Mouse (Mus musculus) MEL (cell line): ENCODE data around the gene Hexim2. TPM values are rescaled to one million over a fixed set of nuclear protein-coding genes. Genes with fewer than 3 reads are reported as not detected.
A peak's percentile ranks its signal among the peaks of the same experiment; 100 is the strongest.

ENCODE experiments used
- DNase-seq: peaks from one replicate; pipeline ENCODE4 v3.0.0; 2011; ENCODE audit warnings: low read depth, low spot score
- H3K27ac ChIP-seq: 2 replicates; pipeline ENCODE4 v1.5.1; 2012; ENCODE audit warnings: low read depth, mild to moderate bottlenecking, control low read depth, low read length, moderate library complexity; ENCODE audit not compliant: control insufficient read depth
- H3K27me3 ChIP-seq, 2 experiments: fragments of 150-350 bp in 1 of 2; sonication (generic) in 1 of 2; 2 replicates each; pipeline ENCODE4 v1.6.1; 2012; ENCODE audit warnings: low read length in 2 of 2, mild to moderate bottlenecking in 2 of 2, improper control_type of control experiment in 1 of 2, moderate library complexity in 1 of 2; ENCODE audit not compliant: insufficient read depth in 2 of 2, control insufficient read depth in 1 of 2
- H3K36me3 ChIP-seq, 2 experiments: 2 replicates each; pipeline ENCODE4 v1.6.1; 2012 to 2014; ENCODE audit warnings: low read length in 2 of 2, improper control_type of control experiment in 1 of 2, inconsistent platforms in 1 of 2, mild to moderate bottlenecking in 1 of 2; ENCODE audit not compliant: insufficient read depth in 2 of 2, control insufficient read depth in 1 of 2
- H3K4me1 ChIP-seq, 2 experiments: fragments of 150-350 bp in 1 of 2; sonication (generic) in 1 of 2; 2 replicates each; pipeline ENCODE4 v1.6.1; 2012; ENCODE audit warnings: low read length in 2 of 2, improper control_type of control experiment in 1 of 2, mild to moderate bottlenecking in 1 of 2; ENCODE audit not compliant: insufficient read depth in 2 of 2, control insufficient read depth in 1 of 2
- H3K4me3 ChIP-seq, 2 experiments: fragments of 150-350 bp in 1 of 2; sonication (generic) in 1 of 2; 2 replicates each; pipeline ENCODE4 v1.5.1; 2012; ENCODE audit warnings: low read depth in 2 of 2, low read length in 2 of 2, mild to moderate bottlenecking in 2 of 2, moderate library complexity in 2 of 2, control low read depth in 1 of 2, improper control_type of control experiment in 1 of 2; ENCODE audit not compliant: control insufficient read depth in 1 of 2, insufficient read depth in 1 of 2
- H3K79me2 ChIP-seq: 2 replicates; pipeline ENCODE4 v1.6.1; 2012; ENCODE audit warnings: mild to moderate bottlenecking, low read length, moderate library complexity; ENCODE audit not compliant: control insufficient read depth, poor library complexity, insufficient read depth
- H3K9ac ChIP-seq: 2 replicates; pipeline ENCODE4 v1.6.1; 2012; ENCODE audit warnings: low read depth, mild to moderate bottlenecking, control low read depth, low read length, moderate library complexity; ENCODE audit not compliant: control insufficient read depth, poor library complexity, severe bottlenecking
- H3K9me3 ChIP-seq: fragments of 150-350 bp; sonication (generic); replicated peaks from 2 replicates; pipeline ENCODE4 v1.6.1; 2012; ENCODE audit warnings: mild to moderate bottlenecking, low read length, improper control_type of control experiment, moderate library complexity; ENCODE audit not compliant: insufficient read depth
- CHD1 ChIP-seq: IDR thresholded peaks from 2 replicates; pipeline ENCODE4 v1.6.1; 2012; ENCODE audit warnings: low read depth, mild to moderate bottlenecking, inconsistent platforms, low read length, improper control_type of control experiment
- CHD2 ChIP-seq: IDR thresholded peaks from 2 replicates; pipeline ENCODE4 v1.6.1; 2011; ENCODE audit warnings: low read length, improper control_type of control experiment
- ELF1 ChIP-seq: IDR thresholded peaks from 2 replicates; pipeline ENCODE4 v1.6.1; 2014; ENCODE audit warnings: low read depth, mild to moderate bottlenecking, inconsistent platforms, low read length, improper control_type of control experiment, moderate library complexity
- EP300 ChIP-seq, 2 experiments: IDR thresholded peaks; 2 replicates each; pipeline ENCODE4 v1.6.1; 2011; ENCODE audit warnings: improper control_type of control experiment in 2 of 2, low read length in 2 of 2, low read depth in 1 of 2, mild to moderate bottlenecking in 1 of 2
- ETS1 ChIP-seq: IDR thresholded peaks from 2 replicates; pipeline ENCODE4 v1.6.1; 2012; ENCODE audit warnings: low read depth, mild to moderate bottlenecking, inconsistent platforms, low read length, improper control_type of control experiment, moderate library complexity
- GATA1 ChIP-seq: IDR thresholded peaks from 2 replicates; pipeline ENCODE4 v1.6.1; 2011; ENCODE audit warnings: low read depth, low read length, improper control_type of control experiment
- JUND ChIP-seq: IDR thresholded peaks from 2 replicates; pipeline ENCODE4 v1.6.1; 2011; ENCODE audit warnings: low read depth, mild to moderate bottlenecking, improper control_type of control experiment, low read length
- KAT2A ChIP-seq: conservative IDR thresholded peaks from 2 replicates; pipeline ENCODE4 v1.6.1; 2012; ENCODE audit warnings: low read depth, low read length, improper control_type of control experiment, inconsistent platforms
- MAZ ChIP-seq: IDR thresholded peaks from 2 replicates; pipeline ENCODE4 v1.6.1; 2012; ENCODE audit warnings: low read depth, mild to moderate bottlenecking, inconsistent platforms, low read length, improper control_type of control experiment
- MEF2A ChIP-seq: IDR thresholded peaks from 2 replicates; pipeline ENCODE4 v1.6.1; 2014; ENCODE audit warnings: low read depth, mild to moderate bottlenecking, inconsistent platforms, low read length, improper control_type of control experiment; ENCODE audit not compliant: poor library complexity, insufficient replicate concordance, severe bottlenecking; ENCODE audit errors: extremely low read depth
- MXI1 ChIP-seq: IDR thresholded peaks from 2 replicates; pipeline ENCODE4 v1.6.1; 2011; ENCODE audit warnings: mild to moderate bottlenecking, low read depth, low read length, improper control_type of control experiment
- MYB ChIP-seq: IDR thresholded peaks from 2 replicates; pipeline ENCODE4 v1.6.1; 2011; ENCODE audit warnings: mild to moderate bottlenecking, low read depth, low read length, improper control_type of control experiment
- NRF1 ChIP-seq: IDR thresholded peaks from 2 replicates; pipeline ENCODE4 v1.6.1; 2014; ENCODE audit warnings: low read depth, mild to moderate bottlenecking, inconsistent platforms, low read length, improper control_type of control experiment, moderate library complexity; ENCODE audit not compliant: poor library complexity, insufficient read depth, severe bottlenecking
- POLR2A ChIP-seq, 2 experiments: IDR thresholded peaks; 2 replicates each; pipeline ENCODE4 v1.6.1; 2011 to 2012; ENCODE audit warnings: low read length in 2 of 2, mild to moderate bottlenecking in 2 of 2, control low read depth in 1 of 2, improper control_type of control experiment in 1 of 2, low read depth in 1 of 2, moderate library complexity in 1 of 2; ENCODE audit not compliant: control insufficient read depth in 1 of 2, insufficient read depth in 1 of 2, poor library complexity in 1 of 2
- POLR2AphosphoS5 ChIP-seq: IDR thresholded peaks from 2 replicates; pipeline ENCODE4 v1.6.1; 2012; ENCODE audit warnings: low read depth, borderline replicate concordance, mild to moderate bottlenecking, inconsistent platforms, low read length, moderate library complexity, mixed read lengths
- RCOR1 ChIP-seq: IDR thresholded peaks from 2 replicates; pipeline ENCODE4 v1.6.1; 2012; ENCODE audit warnings: low read depth, mild to moderate bottlenecking, inconsistent platforms, low read length, improper control_type of control experiment
- SIN3A ChIP-seq: IDR thresholded peaks from 2 replicates; pipeline ENCODE4 v1.6.1; 2012; ENCODE audit warnings: low read length, improper control_type of control experiment, inconsistent platforms
- SMC3 ChIP-seq: IDR thresholded peaks from 2 replicates; pipeline ENCODE4 v1.6.1; 2011; ENCODE audit warnings: low read depth, low read length, improper control_type of control experiment
- TCF12 ChIP-seq: IDR thresholded peaks from 2 replicates; pipeline ENCODE4 v1.6.1; 2014; ENCODE audit warnings: low read depth, mild to moderate bottlenecking, inconsistent platforms, low read length, improper control_type of control experiment, moderate library complexity
- UBTF ChIP-seq: IDR thresholded peaks from 2 replicates; pipeline ENCODE4 v1.6.1; 2012; ENCODE audit warnings: low read depth, mild to moderate bottlenecking, inconsistent platforms, low read length, improper control_type of control experiment, moderate library complexity, borderline replicate concordance; ENCODE audit not compliant: insufficient read depth
- USF1 ChIP-seq: IDR thresholded peaks from 2 replicates; pipeline ENCODE4 v1.6.1; 2014; ENCODE audit warnings: low read depth, mild to moderate bottlenecking, inconsistent platforms, low read length, improper control_type of control experiment, moderate library complexity
- ZC3H11A ChIP-seq: IDR thresholded peaks from 2 replicates; pipeline ENCODE4 v1.6.1; 2012; ENCODE audit warnings: low read depth, mild to moderate bottlenecking, inconsistent platforms, low read length, improper control_type of control experiment
- ZKSCAN1 ChIP-seq: IDR thresholded peaks from 2 replicates; pipeline ENCODE4 v1.6.1; 2012; ENCODE audit warnings: low read depth, mild to moderate bottlenecking, inconsistent platforms, low read length, improper control_type of control experiment, moderate library complexity
- polyA plus RNA-seq, 2 experiments: library from polyadenylated mRNA; stranded (reverse) in 1 of 2; unstranded in 1 of 2; fragments of >175 nt in 1 of 2; fragments of >200 nt in 1 of 2; gene quantifications; 2 replicates each; pipeline versions ENCODE4 v1.2.1 to v1.2.4; 2012; ENCODE audit warnings: low replicate concordance in 2 of 2, low read depth in 1 of 2; ENCODE audit not compliant: insufficient read length in 2 of 2, insufficient read depth in 1 of 2, missing spikeins in 1 of 2
- total RNA-seq: library from RNA; depleted of rRNA; stranded (reverse); fragments of 300-350 nt; gene quantifications from 2 replicates; pipeline ENCODE4 v1.2.3, GENCODE M21; 2012

Hexim2 gene
- total and polyA plus RNA-seq, 3 experiments, result 12.3 to 12.5 TPM; not detected in 1

DNA sequence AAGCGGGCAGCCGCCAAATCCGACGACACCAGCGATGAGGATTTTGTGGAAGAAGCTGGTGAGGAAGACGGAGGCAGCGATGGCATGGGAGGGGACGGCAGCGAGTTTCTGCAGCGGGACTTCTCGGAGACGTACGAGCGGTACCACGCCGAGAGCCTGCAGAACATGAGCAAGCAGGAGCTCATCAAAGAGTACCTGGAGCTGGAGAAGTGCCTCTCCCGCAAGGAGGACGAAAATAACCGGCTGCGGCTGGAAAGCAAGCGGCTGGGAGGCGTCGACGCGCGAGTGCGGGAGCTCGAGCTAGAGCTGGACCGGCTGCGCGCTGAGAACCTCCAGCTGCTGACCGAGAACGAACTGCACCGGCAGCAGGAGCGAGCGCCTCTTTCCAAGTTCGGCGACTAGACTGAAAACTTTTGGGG lies 14.6 kb upstream of the Hexim2 start:
- H3K27me3 ChIP-seq, result no peaks in the 10 kb centered on the region
- H3K4me1 ChIP-seq, result peaks cover 7 to 8% of the 10 kb centered on the region in 2 experiments; a peak in 3 of 4 replicates
- no peaks in the 10 kb centered on the region for H3K9me3 ChIP-seq
- peak overlapping the region; percentile 49 to 69 for H3K4me3 ChIP-seq
- peak; percentile 80 for DNase-seq
- no peak overlapping the region for H3K27ac ChIP-seq
- TF ChIP-seq RCOR1 (no peak), ZC3H11A (no peak), SMC3 (no peak), ETS1 (0 out of 2 replicates have a peak, but pooled peaks have one; percentile 6), ELF1 (no peak), UBTF (0 out of 2 replicates have a peak, but pooled peaks have one; percentile 62), MYB (no peak), CHD2 (no peak), POLR2A (IDR thresholded peaks at IDR 0.05; ENCODE audit: control insufficient read depth in 1 of 2, insufficient read depth in 1 of 2, low read depth in 1 of 2, low read length in 2 of 2, poor library complexity in 1 of 2) (peak in 1 of 2 experiments; percentile 18; a peak in 1 of 4 replicates), CHD1 (0 out of 2 replicates have a peak, but pooled peaks have one; percentile 78), NRF1 (no peak)
- H3K9ac ChIP-seq, result peak overlapping the region; percentile 74
- H3K36me3 ChIP-seq, result peaks cover 0 to 16% of the 10 kb centered on the region in 2 experiments; a peak in 2 of 4 replicates
- peaks cover 29% of the 10 kb centered on the region for H3K79me2 ChIP-seq

DNA sequence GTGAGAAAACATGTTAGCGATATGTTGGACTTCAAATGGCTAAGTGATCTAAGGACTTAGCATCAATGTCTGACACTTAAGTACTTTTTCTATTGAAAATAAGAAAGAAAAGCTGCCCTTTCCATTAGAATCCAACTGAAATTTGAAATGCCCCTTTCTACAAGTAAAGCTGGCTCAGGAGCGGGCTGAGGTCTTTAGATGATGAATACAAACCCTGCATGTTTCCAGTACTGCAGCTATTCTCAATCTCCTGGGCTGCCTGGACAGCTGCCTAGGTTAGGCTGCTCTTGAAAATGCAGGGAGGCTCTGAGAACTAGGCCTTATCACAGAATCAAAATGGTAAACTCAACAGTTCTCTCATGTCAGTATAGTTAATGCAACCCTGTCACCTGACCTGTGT lies 13.4 kb upstream of the Hexim2 start:
- Histone ChIP-seq H3K4me1 (peaks cover 4 to 6% of the 10 kb centered on the region in 2 experiments; a peak in 3 of 4 replicates), H3K27me3 (no peaks in the 10 kb centered on the region), H3K9ac (0 out of 2 replicates have a peak overlapping the region, but pooled peaks have one; percentile 15), H3K27ac (no peak overlapping the region), H3K9me3 (no peaks in the 10 kb centered on the region), H3K4me3 (no peak overlapping the region), H3K79me2 (peaks cover 29% of the 10 kb centered on the region), H3K36me3 (peaks cover 0 to 13% of the 10 kb centered on the region in 2 experiments; a peak in 2 of 4 replicates)
- peak; percentile 66; the same call in 1 of the 2 replicates for TF ChIP-seq USF1
- no peak for TF ChIP-seq ETS1
- DNase-seq, result peak; percentile 47

DNA sequence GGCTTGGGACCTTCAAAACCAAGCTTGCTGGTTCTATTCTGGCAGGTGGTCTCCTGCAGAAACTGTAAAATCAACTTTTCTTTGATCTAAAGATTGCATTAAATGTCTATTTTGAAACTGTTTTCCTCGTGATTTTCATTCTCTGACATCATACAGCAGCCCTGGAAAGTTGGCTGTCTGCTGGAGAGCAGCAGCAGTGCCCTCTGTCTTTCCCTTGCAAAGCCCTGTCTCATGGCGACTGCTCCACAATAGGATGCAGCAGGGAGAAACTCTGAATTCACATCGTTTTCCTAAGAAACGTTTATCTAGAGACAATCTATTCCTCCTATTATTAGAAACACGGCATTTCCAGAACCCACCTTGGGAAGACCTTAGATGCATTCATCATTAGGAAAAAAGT lies 12.6 kb upstream of the Hexim2 start:
- Histone ChIP-seq H3K9ac (no peak overlapping the region), H3K79me2 (peaks cover 25% of the 10 kb centered on the region), H3K36me3 (peaks cover 0 to 7% of the 10 kb centered on the region in 2 experiments; a peak in 2 of 4 replicates), H3K4me3 (no peak overlapping the region)
- no peak for DNase-seq
- no peak for TF ChIP-seq ZKSCAN1
- no peak for TF ChIP-seq POLR2A (IDR thresholded peaks at IDR 0.05; ENCODE audit: control insufficient read depth in 1 of 2, insufficient read depth in 1 of 2, low read depth in 1 of 2, low read length in 2 of 2, poor library complexity in 1 of 2)
- no peak for TF ChIP-seq ETS1
- TF ChIP-seq RCOR1, result no peak
- no peak for TF ChIP-seq TCF12
- TF ChIP-seq ELF1, result no peak
- TF ChIP-seq MXI1, result no peak
- TF ChIP-seq GATA1, result no peak
- no peak for TF ChIP-seq NRF1
- no peak for TF ChIP-seq SIN3A
- TF ChIP-seq SMC3, result no peak
- no peak for TF ChIP-seq POLR2AphosphoS5
- no peak for TF ChIP-seq JUND
- no peak for TF ChIP-seq MYB
- TF ChIP-seq MEF2A, result no peak
- TF ChIP-seq MAZ, result no peak
- TF ChIP-seq EP300 (IDR thresholded peaks at IDR 0.05; ENCODE audit: low read depth in 1 of 2, low read length in 2 of 2), result no peak
- no peak for TF ChIP-seq KAT2A
- no peak for TF ChIP-seq USF1
- TF ChIP-seq, all 39 proteins: peak for 0
- Histone ChIP-seq H3K27me3 (no peaks in the 10 kb centered on the region), H3K4me1 (peaks cover 0 to 3% of the 10 kb centered on the region in 2 experiments; a peak in 2 of 4 replicates), H3K27ac (no peak overlapping the region), H3K9me3 (no peaks in the 10 kb centered on the region)
